Mouse (Mus musculus) olfactory bulb, adult 2 months (tissue): ENCODE results near the gene Plekhf1.

Experiments used
- CTCF ChIP-seq: fragments of 200-500 bp; IDR thresholded peaks from 2 replicates; pipeline ENCODE4 v1.5.1; 2012; ENCODE audit warnings: low read depth, mild to moderate bottlenecking, low read length, moderate library complexity; ENCODE audit not compliant: insufficient read depth
- POLR2A ChIP-seq: fragments of 200-500 bp; IDR thresholded peaks from 2 replicates; pipeline ENCODE4 v1.6.1; 2012; ENCODE audit warnings: mild to moderate bottlenecking, low read depth, low read length, moderate library complexity; ENCODE audit not compliant: insufficient read depth

DNA sequence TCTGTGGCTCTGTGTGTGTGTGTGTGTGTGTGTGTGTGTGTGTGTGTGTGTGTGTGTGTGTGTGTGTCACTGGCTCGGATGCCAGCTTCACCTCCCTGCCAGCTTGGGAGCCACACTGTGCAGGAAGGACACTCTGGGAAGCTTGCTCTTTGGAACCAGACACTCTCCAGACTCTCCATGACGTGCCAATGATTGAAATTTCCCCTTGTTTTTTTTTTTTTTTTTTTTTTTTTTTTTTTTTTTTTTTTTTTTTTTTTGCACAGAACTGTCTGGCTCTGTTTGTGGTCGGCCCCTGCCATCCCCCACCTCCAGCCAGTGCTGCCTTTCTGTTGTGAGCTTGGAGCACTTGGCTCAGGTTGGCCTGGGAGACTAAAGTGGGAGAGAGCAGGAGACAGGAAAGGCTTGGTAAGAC lies 15.2 kb downstream of the Plekhf1 start:
- no peak for TF ChIP-seq CTCF
- no peak for TF ChIP-seq POLR2A
